Comparison of ENCODE assay signal across 8 mouse cellular contexts in the genomic region with DNA sequence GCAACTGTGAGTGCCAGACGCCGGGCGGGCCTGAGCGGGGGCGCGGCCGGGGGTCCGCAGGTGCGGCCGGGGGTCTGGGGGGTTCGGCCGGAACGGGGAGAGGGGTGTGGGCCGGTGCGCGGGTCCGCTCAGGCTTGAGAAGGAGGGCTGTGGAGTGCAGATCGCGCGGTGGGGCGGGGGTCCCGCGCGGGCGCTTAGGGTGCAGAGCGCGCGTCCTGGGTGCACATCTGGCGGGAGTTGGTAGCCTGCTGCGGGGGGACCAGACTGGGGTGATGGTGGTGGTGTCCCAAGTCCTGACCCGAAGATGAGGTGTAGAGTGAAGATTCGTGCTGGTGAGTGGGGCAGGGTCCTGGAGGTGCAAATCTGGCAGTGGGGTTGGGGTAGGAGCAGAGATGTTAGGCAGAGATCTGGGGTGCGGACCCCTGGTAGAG. TPM values are rescaled to one million over a fixed set of nuclear protein-coding genes. Genes with fewer than 3 reads are reported as not detected.
A peak's percentile ranks its signal among the peaks of the same experiment; 100 is the strongest.
DNase-seq lines count a peak whose midpoint lies in the region; ATAC-seq and TF ChIP-seq lines count a peak whose summit lies in the region.

No protein-coding gene starts in this region.

- H3K27ac ChIP-seq in lung, embryonic 14.5 days (ENCODE audit: low read depth) = peak overlapping the region; percentile 77
- H3K27ac ChIP-seq in brown adipose tissue, adult 24 weeks (replicated peaks; ENCODE audit: low read depth, low read length) = peak overlapping the region; percentile 70
- peak overlapping the region; percentile 61 for H3K27ac ChIP-seq in heart, postnatal 0 days (ENCODE audit: low read depth)
- H3K27ac ChIP-seq in lung, postnatal 0 days (ENCODE audit: low read length) = peak overlapping the region; percentile 89

- H3K4me2 ChIP-seq in lung, embryonic 14.5 days = peak overlapping the region; percentile 90
- H3K4me2 ChIP-seq in heart, postnatal 0 days (ENCODE audit: low read depth, low read length) = peak overlapping the region; percentile 87
- H3K4me2 ChIP-seq in lung, postnatal 0 days (replicated peaks; ENCODE audit: low read depth, low read length) = peak overlapping the region; percentile 85

- DNase-seq in lung, embryonic 14.5 days = no peak
- no peak for DNase-seq in lung, postnatal 14 days
- DNase-seq in heart, postnatal 0 days (ENCODE audit: low spot score) = no peak
- no peak for DNase-seq in lung, postnatal 0 days (ENCODE audit: low spot score)
- DNase-seq in yolk sac, embryonic 10.5 days (ENCODE audit: low spot score) = no peak
- DNase-seq in layer of hippocampus, adult 8-10 months (ENCODE audit: low spot score in 2 of 2) = no peak
- DNase-seq in kidney, adult 9 months = no peak

- no peak for TF ChIP-seq CTCF in lung, embryonic 14.5 days (IDR thresholded peaks at IDR 0.05; ENCODE audit: low read depth)
- no peak for TF ChIP-seq CTCF in heart, postnatal 0 days (IDR thresholded peaks at IDR 0.05; ENCODE audit: low read depth)
- no peak for TF ChIP-seq CTCF in lung, postnatal 0 days (IDR thresholded peaks at IDR 0.05)

- peaks cover 9% of the 10 kb centered on the region for H3K36me3 ChIP-seq in lung, embryonic 14.5 days (ENCODE audit: insufficient read depth)
- H3K36me3 ChIP-seq in heart, postnatal 0 days (replicated peaks; ENCODE audit: control insufficient read depth, insufficient read depth, low read length) = no peaks in the 10 kb centered on the region
- H3K36me3 ChIP-seq in lung, postnatal 0 days (ENCODE audit: insufficient read depth, low read length) = no peaks in the 10 kb centered on the region

- H3K4me3 ChIP-seq in lung, embryonic 14.5 days (ENCODE audit: low read depth, low read length) = peak overlapping the region; percentile 98
- peak overlapping the region; percentile 97 for H3K4me3 ChIP-seq in brown adipose tissue, adult 24 weeks (ENCODE audit: insufficient read depth, low read depth, low read length)
- peak overlapping the region; percentile 74 for H3K4me3 ChIP-seq in heart, postnatal 0 days (ENCODE audit: low read depth, low read length)
- peak overlapping the region; percentile 97 for H3K4me3 ChIP-seq in lung, postnatal 0 days (ENCODE audit: low read depth, low read length)

- WGBS in lung, embryonic 14.5 days = under 1% methylated on average over 33 of the region's 33 CpGs
- under 1% methylated on average over 33 of the region's 33 CpGs for WGBS in heart, postnatal 0 days
- under 1% methylated on average over 33 of the region's 33 CpGs for WGBS in lung, postnatal 0 days

- H3K9me3 ChIP-seq in lung, embryonic 14.5 days (ENCODE audit: low read depth, low read length) = no peaks in the 10 kb centered on the region
- H3K9me3 ChIP-seq in heart, postnatal 0 days (replicated peaks; ENCODE audit: control insufficient read depth, low read length) = no peaks in the 10 kb centered on the region
- no peaks in the 10 kb centered on the region for H3K9me3 ChIP-seq in lung, postnatal 0 days (ENCODE audit: low read length)

- H3K4me1 ChIP-seq in lung, embryonic 14.5 days (ENCODE audit: insufficient read depth) = no peaks in the 10 kb centered on the region
- peaks cover 10% of the 10 kb centered on the region for H3K4me1 ChIP-seq in brown adipose tissue, adult 24 weeks (ENCODE audit: control insufficient read depth, insufficient read depth, insufficient read length, low read length)
- H3K4me1 ChIP-seq in heart, postnatal 0 days (ENCODE audit: control insufficient read depth, insufficient read depth) = no peaks in the 10 kb centered on the region
- H3K4me1 ChIP-seq in lung, postnatal 0 days (ENCODE audit: insufficient read depth, low read depth, low read length) = peaks cover 13% of the 10 kb centered on the region; the same call in 1 of the 2 replicates

- H3K27me3 ChIP-seq in lung, embryonic 14.5 days (ENCODE audit: insufficient read depth, low read length) = no peaks in the 10 kb centered on the region
- H3K27me3 ChIP-seq in heart, postnatal 0 days (ENCODE audit: control insufficient read depth, insufficient read depth, low read length) = no peaks in the 10 kb centered on the region
- no peaks in the 10 kb centered on the region for H3K27me3 ChIP-seq in lung, postnatal 0 days (replicated peaks; ENCODE audit: insufficient read depth, low read length)

- H3K9ac ChIP-seq in lung, embryonic 14.5 days = peak overlapping the region; percentile 97
- peak overlapping the region; percentile 77 for H3K9ac ChIP-seq in heart, postnatal 0 days (replicated peaks; ENCODE audit: low read depth, low read length)
- H3K9ac ChIP-seq in lung, postnatal 0 days (replicated peaks; ENCODE audit: low read depth) = peak overlapping the region; percentile 98

- TF ChIP-seq EP300 in heart, postnatal 0 days (IDR thresholded peaks at IDR 0.05; ENCODE audit: low read depth) = no peak
- no peak for TF ChIP-seq EP300 in lung, postnatal 0 days (IDR thresholded peaks at IDR 0.05)

- peak; percentile 48 for ATAC-seq in lung, embryonic 14.5 days (ENCODE audit: insufficient read depth)
- peak; percentile 21 for ATAC-seq in heart, postnatal 0 days (ENCODE audit: insufficient read depth, low read depth)
- peak; percentile 25 for ATAC-seq in lung, postnatal 0 days

RNA-seq across cellular contexts. Expression of a gene that starts 0.5 kb away (rescaled TPM):
- 63.1 and 67.6 TPM in 2 replicates for polyA plus RNA-seq in lung, embryonic 14.5 days (2014; fragmentation: Nextera tagmentation; extraction: Ambion mirVana)
- polyA plus RNA-seq in brown adipose tissue, adult 24 weeks (2012; ENCODE audit: insufficient read depth, insufficient read length, missing spikeins) = 40.3 and 42.7 TPM in 2 replicates
- 60.4 and 63.3 TPM in 2 replicates for total RNA-seq in heart, postnatal 0 days (2014; rRNA removed; ENCODE audit: low replicate concordance)
- polyA plus RNA-seq in heart, postnatal 0 days (2015; fragmentation: Nextera tagmentation; extraction: Ambion mirVana) = 28.7 and 30.6 TPM in 2 replicates
- 42.6 and 45.5 TPM in 2 replicates for polyA plus RNA-seq in lung, postnatal 0 days (2015; fragmentation: Nextera tagmentation; extraction: Ambion mirVana)
- total RNA-seq in layer of hippocampus, adult 8-10 months (2022) = 100 to 1,000 TPM; 217 to 253 (median 230) TPM

RNA-seq across cellular contexts. Expression of a gene that starts 22.8 kb away (rescaled TPM):
- 33.0 and 35.9 TPM in 2 replicates for polyA plus RNA-seq in lung, embryonic 14.5 days (2014; fragmentation: Nextera tagmentation; extraction: Ambion mirVana)
- 13.4 and 19.8 TPM in 2 replicates for polyA plus RNA-seq in brown adipose tissue, adult 24 weeks (2012; ENCODE audit: insufficient read depth, insufficient read length, missing spikeins)
- total RNA-seq in heart, postnatal 0 days (2014; rRNA removed; ENCODE audit: low replicate concordance) = 12.5 and 23.5 TPM in 2 replicates
- polyA plus RNA-seq in heart, postnatal 0 days (2015; fragmentation: Nextera tagmentation; extraction: Ambion mirVana) = 17.7 and 20.3 TPM in 2 replicates
- polyA plus RNA-seq in lung, postnatal 0 days (2015; fragmentation: Nextera tagmentation; extraction: Ambion mirVana) = 15.6 and 20.2 TPM in 2 replicates
- 10 to 100 TPM; 74.8 to 80.6 (median 76.0) TPM for total RNA-seq in layer of hippocampus, adult 8-10 months (2022)
